Mouse (Mus musculus) bone marrow, adult 2 months (tissue): ENCODE results near the gene Fezf2. TPM values are rescaled to one million over a fixed set of nuclear protein-coding genes. Genes with fewer than 3 reads are reported as not detected.

Source experiments
- H3K27ac ChIP-seq: fragments of 200-500 bp; 2 replicates; pipeline ENCODE4 v1.5.1; 2012; ENCODE audit warnings: low read depth, mild to moderate bottlenecking, control low read depth, inconsistent platforms, low read length; ENCODE audit not compliant: control insufficient read depth, poor library complexity, insufficient read depth
- H3K4me1 ChIP-seq: fragments of 200-500 bp; 2 replicates; pipeline ENCODE4 v1.6.1; 2011; ENCODE audit warnings: low read length; ENCODE audit not compliant: control insufficient read depth, insufficient read depth
- H3K4me3 ChIP-seq: fragments of 200-500 bp; replicated peaks from 2 replicates; pipeline ENCODE3; 2011; ENCODE audit warnings: mild to moderate bottlenecking, low read depth, low read length, control low read depth; ENCODE audit not compliant: control insufficient read depth
- CTCF ChIP-seq: fragments of 200-500 bp; IDR thresholded peaks from 2 replicates; pipeline ENCODE4 v1.5.1; 2011; ENCODE audit warnings: low read length, control low read depth; ENCODE audit not compliant: control insufficient read depth, insufficient read depth
- POLR2A ChIP-seq: fragments of 200-500 bp; IDR thresholded peaks from 2 replicates; pipeline ENCODE4 v1.6.1; 2011; ENCODE audit warnings: low read depth, mild to moderate bottlenecking, control low read depth, low read length, borderline replicate concordance; ENCODE audit not compliant: control insufficient read depth
- WGBS: fragments of 180-500 bp; shearing (Covaris S2); methylation state at CpG from one replicate; pipeline ENCODE4 v1.1.7; 2018; 5-methylcytosine and 5-hydroxymethylcytosine counted together
- polyA plus RNA-seq: library from polyadenylated mRNA; stranded (reverse); fragments of >200 nt; gene quantifications from 2 replicates; pipeline ENCODE4 v1.2.4, GENCODE M21; 2011; ENCODE audit warnings: low replicate concordance; ENCODE audit not compliant: missing spikeins, insufficient read depth, insufficient read length

Fezf2 gene
- polyA plus RNA-seq, 1 experiment, result not detected

DNA sequence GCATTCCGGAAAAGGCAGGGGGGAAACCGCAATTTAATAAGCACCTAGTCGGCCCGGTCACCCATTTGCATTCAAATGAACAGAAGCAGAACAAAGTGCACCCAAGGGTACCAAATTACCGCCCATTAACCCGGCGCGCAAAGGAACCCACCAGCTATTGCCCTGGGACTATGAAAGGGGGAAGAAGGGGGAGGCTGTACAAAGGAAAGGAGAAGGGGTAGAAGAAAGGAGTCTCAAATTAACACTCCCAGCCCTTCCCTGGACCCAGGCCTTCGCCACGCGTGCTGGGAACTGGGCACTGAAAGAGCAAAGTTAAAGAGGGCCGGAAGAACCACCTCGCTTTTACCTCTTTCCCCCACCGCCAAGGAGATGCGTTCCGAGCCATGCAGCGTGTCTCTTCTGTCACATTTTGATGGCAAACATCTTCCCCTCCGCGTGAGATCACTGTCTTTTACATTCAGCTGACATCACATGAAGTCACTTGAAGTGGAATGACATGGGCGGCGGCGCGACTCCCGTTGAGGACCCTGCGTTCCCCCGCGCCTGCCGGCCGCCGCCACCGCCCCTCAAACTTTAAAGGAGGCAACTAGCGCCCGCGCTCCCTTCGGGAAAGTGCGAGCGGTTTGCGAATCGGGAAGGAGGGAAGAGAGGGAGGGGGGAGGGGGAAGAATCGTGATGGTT, 2.6 kb downstream of the Fezf2 start:
- Histone ChIP-seq H3K4me1 (no peaks in the 10 kb centered on the region), H3K27ac (no peak overlapping the region), H3K4me3 (no peak overlapping the region)
- TF ChIP-seq POLR2A (no peak), CTCF (no peak)
- 3% methylated on average over 40 of the region's 40 CpGs for WGBS

DNA sequence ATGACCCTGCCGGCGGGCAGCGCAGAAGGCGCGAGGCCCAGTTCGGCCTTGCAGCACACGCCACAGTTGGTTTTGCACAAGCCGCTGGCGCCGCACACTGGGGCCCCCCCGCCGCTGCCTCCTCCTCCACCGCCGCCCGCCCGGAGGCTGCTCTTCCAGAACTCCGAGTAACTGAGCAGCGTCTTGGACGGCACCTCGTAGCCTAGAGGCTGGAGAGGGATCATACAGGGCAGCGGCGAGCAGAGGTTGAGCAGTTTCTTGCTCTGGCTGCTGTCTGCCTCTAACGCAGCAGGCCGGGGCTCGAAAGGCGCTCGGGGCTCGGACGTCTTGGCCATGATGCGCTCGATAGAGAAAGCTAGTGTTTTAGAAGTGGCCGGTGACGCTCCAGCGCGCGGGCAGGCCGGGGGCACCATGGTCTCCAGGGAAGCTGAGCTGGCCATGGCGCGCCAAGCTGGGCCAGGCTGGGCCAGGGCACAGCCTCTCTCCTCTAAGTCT, 3.2 kb downstream of the Fezf2 start:
- H3K27ac ChIP-seq, result no peak overlapping the region; the same call in 1 of the 2 replicates
- TF ChIP-seq POLR2A (no peak), CTCF (no peak)
- no peaks in the 10 kb centered on the region for H3K4me1 ChIP-seq
- no peak overlapping the region for H3K4me3 ChIP-seq
- 2% methylated on average over 37 of the region's 39 CpGs for WGBS

DNA sequence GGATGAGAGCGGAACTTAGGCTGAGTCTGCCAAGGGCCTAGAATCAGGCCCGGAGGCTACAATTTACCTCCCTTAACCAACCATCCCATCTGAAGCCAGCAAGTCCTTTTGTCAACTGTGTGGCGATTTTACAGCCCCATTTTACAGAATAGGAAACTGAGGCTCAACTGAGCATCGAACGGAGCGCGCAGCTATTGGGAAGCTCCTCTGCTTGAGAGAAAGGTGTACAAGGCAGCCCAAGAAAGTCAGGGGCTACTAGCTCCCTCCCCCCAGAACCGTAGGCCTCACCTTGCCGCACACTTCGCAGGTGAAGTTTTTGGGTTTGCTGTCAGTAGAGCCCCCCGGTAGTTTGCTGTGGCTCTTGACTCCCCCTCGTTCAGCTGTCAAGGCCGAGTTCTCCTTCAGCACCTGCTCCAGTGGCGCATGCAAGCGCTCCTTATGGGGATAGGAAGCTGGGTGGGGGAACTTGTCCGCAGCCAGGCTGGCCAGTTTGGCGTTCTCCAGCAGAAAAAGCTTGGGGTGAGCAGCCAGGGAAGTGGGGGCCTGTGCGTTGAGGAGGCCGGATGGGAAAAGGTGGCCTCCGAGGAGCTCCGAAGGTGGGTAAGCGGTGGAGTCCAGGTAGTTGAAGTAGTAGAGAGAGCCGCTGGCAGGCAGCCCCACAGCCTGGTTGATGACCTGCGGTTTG, 3.8 kb downstream of the Fezf2 start:
- Histone ChIP-seq H3K4me1 (no peaks in the 10 kb centered on the region), H3K4me3 (no peak overlapping the region), H3K27ac (no peak overlapping the region; the same call in 1 of the 2 replicates)
- 8% methylated on average over 24 of the region's 24 CpGs for WGBS
- TF ChIP-seq CTCF (no peak), POLR2A (no peak)

DNA sequence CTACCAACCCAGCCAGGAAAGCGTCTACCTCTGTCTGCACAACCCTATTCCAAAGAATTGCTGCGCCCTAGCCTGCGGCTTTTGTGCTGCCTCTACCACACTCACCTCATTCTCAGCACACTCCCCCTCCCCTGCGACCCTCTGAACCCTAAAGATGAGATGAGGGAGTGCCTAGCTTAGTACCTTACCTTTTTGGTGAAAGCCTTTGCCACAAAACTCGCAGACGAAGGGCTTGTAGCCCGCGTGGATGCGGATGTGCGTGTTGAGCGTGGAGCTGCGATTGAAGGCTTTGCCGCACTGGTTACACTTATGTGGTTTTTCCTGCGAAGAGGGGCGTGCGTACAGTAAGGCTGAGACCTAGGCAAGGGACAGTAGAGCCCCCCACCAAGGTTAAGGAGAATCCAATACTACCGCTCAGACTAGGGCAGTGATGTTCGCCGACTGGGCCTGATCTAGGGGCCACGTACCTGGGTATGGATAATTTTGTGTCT, 4.5 kb downstream of the Fezf2 start:
- Histone ChIP-seq H3K4me1 (no peaks in the 10 kb centered on the region), H3K4me3 (no peak overlapping the region), H3K27ac (no peak overlapping the region)
- 9% methylated on average over 20 of the region's 20 CpGs for WGBS
- TF ChIP-seq CTCF (no peak), POLR2A (no peak)

DNA sequence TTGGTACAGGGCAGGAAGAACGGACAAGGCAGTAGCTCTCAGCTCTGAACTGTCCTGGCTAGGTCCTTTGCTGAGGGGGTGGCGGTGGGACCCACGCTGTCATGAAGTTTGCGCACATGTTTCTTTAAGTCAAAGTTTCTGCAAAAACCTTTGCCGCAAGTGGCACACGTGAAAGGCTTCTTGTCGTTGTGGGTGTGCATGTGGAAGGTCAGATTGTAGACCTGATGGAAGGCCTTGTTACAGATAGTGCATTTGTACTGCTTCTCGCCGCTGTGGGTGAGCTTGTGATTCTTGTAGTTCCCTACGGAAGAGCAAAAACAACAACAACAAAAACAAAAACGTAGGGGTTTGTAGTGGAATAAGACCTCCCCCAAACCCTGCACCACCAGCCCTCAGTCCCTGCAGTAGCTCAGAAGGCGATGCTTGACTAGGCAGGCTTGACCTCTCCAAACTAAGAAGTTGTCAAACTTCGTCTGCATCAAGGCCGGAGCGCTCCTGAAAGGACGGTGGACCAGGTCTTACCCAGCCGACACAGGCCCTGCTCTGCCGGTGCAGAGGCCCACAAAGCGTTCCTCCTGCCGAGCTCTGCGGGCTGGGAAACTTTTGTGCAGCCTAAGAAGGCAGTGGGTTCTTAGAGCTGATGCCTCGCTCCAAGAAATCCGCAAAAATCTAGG, 5.4 kb downstream of the Fezf2 start:
- Histone ChIP-seq H3K27ac (no peak overlapping the region), H3K4me1 (no peaks in the 10 kb centered on the region), H3K4me3 (no peak overlapping the region)
- TF ChIP-seq CTCF, result no peak
- no peak for TF ChIP-seq POLR2A
- 8% methylated on average over 23 of the region's 23 CpGs for WGBS

DNA sequence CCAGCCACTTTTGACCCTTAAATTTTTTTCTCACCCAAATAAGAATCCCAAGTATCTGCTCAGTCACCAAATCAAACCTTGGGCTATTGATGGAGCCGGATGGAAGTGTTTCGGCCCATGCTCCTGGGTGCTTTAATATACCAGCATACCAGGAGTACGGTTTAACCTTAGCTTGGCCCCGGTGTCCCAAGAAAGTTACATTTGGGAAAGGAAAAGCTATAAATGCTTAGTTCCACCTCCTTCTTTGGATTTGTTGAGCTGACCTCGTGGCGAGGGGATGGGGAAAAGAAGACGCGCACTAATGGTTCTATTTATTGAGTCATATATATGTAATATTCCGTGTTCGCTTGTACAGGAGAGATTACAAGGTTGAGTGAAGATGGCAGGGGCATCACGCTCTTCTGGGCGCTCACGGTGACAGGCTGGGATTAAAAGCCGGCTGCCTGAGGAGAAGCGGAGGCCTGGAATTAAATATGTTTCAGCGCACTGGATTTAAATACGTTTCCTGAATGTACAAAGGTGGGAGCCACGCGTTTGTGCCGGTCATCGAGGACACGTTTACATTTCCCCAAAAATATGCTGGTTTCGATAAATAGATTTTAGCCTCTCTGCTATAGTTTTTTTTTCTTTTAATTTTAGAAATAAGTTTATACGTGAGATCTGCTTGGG, 6.1 kb downstream of the Fezf2 start:
- 10% methylated on average over 24 of the region's 24 CpGs for WGBS
- Histone ChIP-seq H3K4me3 (no peak overlapping the region), H3K4me1 (no peaks in the 10 kb centered on the region), H3K27ac (no peak overlapping the region)
- TF ChIP-seq POLR2A (no peak), CTCF (no peak)

DNA sequence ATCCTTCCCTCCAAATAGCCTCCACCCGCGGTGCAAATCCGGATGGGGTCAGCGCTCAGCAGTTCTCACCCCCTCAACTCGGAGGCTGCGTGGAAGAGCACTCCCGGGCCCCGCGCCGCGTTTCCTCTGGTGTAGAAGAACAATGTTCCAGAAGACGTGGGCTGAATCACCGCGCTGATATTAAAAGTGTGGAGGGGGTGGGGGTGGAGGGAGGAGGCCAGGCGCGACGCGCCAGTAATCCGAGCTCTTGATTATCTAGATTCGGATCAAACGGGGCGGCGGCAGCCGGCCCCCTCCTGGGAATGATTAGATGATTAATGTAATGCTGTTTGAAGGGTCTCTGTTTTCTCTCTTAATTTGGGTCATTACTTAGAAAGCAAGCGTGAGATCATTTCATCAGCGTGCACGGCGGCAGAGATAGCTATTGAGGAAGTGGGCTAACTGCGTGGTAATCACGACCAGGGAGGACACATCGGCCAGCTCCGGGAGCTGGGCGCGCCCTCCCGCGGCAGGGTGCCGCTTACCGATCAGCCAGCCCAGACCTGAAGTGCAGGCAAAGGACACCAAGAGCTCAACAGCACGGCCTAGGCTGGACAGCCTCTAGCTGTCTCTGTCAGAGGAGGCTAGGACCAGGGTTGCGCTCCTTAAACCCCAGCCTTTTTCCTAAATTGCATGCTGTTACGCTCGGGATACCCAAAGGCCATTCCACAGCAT, 6.8 kb downstream of the Fezf2 start:
- H3K4me1 ChIP-seq, result no peaks in the 10 kb centered on the region
- no peak overlapping the region for H3K4me3 ChIP-seq
- 3% methylated on average over 42 of the region's 42 CpGs for WGBS
- no peak for TF ChIP-seq POLR2A
- TF ChIP-seq CTCF, result no peak
- no peak overlapping the region for H3K27ac ChIP-seq
